Mouse (Mus musculus) kidney, embryonic 16.5 days (tissue): ENCODE measurements around the gene Man2a1. TPM values are rescaled to one million over a fixed set of nuclear protein-coding genes. Genes with fewer than 3 reads are reported as not detected.
A peak's percentile ranks its signal among the peaks of the same experiment; 100 is the strongest.

Source experiments
- ATAC-seq: fragments of 200-750 bp; cut with Nextera tagmentation; 2 replicates; pipeline ENCODE4 v1.8.0; 2017; ENCODE audit warnings: moderate TSS enrichment; ENCODE audit not compliant: low FRiP score, low TSS enrichment
- H3K27ac ChIP-seq: fragments of 300-500 bp; sonication (generic); 2 replicates; pipeline ENCODE4 v1.5.1; 2014; ENCODE audit warnings: low read length
- H3K27me3 ChIP-seq: fragments of 300-500 bp; sonication (generic); 2 replicates; pipeline ENCODE4 v1.6.1; 2014; ENCODE audit warnings: low read length, control low read depth, mixed read lengths; ENCODE audit not compliant: insufficient read depth
- H3K36me3 ChIP-seq: fragments of 300-500 bp; sonication (generic); 2 replicates; pipeline ENCODE4 v1.6.1; 2014; ENCODE audit warnings: low read length, control low read depth, mixed read lengths; ENCODE audit not compliant: insufficient read depth
- H3K4me1 ChIP-seq: fragments of 300-500 bp; sonication (generic); 2 replicates; pipeline ENCODE4 v1.6.1; 2014; ENCODE audit warnings: low read length, control low read depth, mixed read lengths; ENCODE audit not compliant: insufficient read depth
- H3K4me2 ChIP-seq: fragments of 300-500 bp; sonication (generic); replicated peaks from 2 replicates; pipeline ENCODE4 v1.6.1; 2014; ENCODE audit warnings: low read depth, low read length
- H3K4me3 ChIP-seq: fragments of 300-500 bp; sonication (generic); 2 replicates; pipeline ENCODE4 v1.5.1; 2014; ENCODE audit warnings: mild to moderate bottlenecking, low read length
- H3K9ac ChIP-seq: fragments of 300-500 bp; sonication (generic); replicated peaks from 2 replicates; pipeline ENCODE4 v1.6.1; 2014; ENCODE audit warnings: low read length
- H3K9me3 ChIP-seq: fragments of 300-500 bp; sonication (generic); 2 replicates; pipeline ENCODE4 v1.6.1; 2016; ENCODE audit warnings: low read length, control low read depth
- WGBS: fragments of 180-500 bp; shearing (Covaris S2); extraction: QIAGEN DNeasy Blood & Tissue Kit; methylation state at CpG from one replicate; pipeline ENCODE4 v1.1.7; 2014; 5-methylcytosine and 5-hydroxymethylcytosine counted together
- polyA plus RNA-seq: library from polyadenylated mRNA; unstranded; fragments of >200 nt; fragmentation: Nextera tagmentation; extraction: Ambion mirVana; gene quantifications from 2 replicates; pipeline ENCODE4 v1.2.1, GENCODE M21; 2015

Man2a1 gene
- polyA plus RNA-seq, 1 experiment from 2014 or later, result 7.3 TPM

- no peaks in the 10 kb centered on the region for H3K36me3 ChIP-seq
- no peak overlapping the region for H3K9ac ChIP-seq
- H3K4me3 ChIP-seq, result no peak overlapping the region
- H3K4me1 ChIP-seq, result no peaks in the 10 kb centered on the region
- H3K27me3 ChIP-seq, result no peaks in the 10 kb centered on the region
- no peak overlapping the region for H3K4me2 ChIP-seq
- H3K9me3 ChIP-seq, result no peaks in the 10 kb centered on the region
- WGBS, result 88% methylated on average over 5 of the region's 5 CpGs
- no peak overlapping the region for H3K27ac ChIP-seq
- no peak for ATAC-seq
Measured at GRCm38 (mm10) chr17:64774218-64774617, 173.7 kb downstream of the Man2a1 start.

- Histone ChIP-seq H3K27me3 (no peaks in the 10 kb centered on the region), H3K9ac (no peak overlapping the region), H3K4me2 (no peak overlapping the region), H3K27ac (no peak overlapping the region), H3K4me3 (no peak overlapping the region), H3K9me3 (no peaks in the 10 kb centered on the region), H3K36me3 (no peaks in the 10 kb centered on the region), H3K4me1 (no peaks in the 10 kb centered on the region)
- ATAC-seq, result no peak
- WGBS, result 38% methylated on average over 3 of the region's 3 CpGs
Measured at GRCm38 (mm10) chr17:64778300-64778699, 177.8 kb downstream of the Man2a1 start.

GRCm38 (mm10) chr17:64778756-64779155 is 178.2 kb downstream of the Man2a1 start:
- no peak for ATAC-seq
- no peaks in the 10 kb centered on the region for H3K9me3 ChIP-seq
- H3K27me3 ChIP-seq, result no peaks in the 10 kb centered on the region
- no peak overlapping the region for H3K9ac ChIP-seq
- no peak overlapping the region for H3K4me3 ChIP-seq
- WGBS, result 92% methylated on average over 12 of the region's 12 CpGs
- H3K27ac ChIP-seq, result no peak overlapping the region
- no peaks in the 10 kb centered on the region for H3K36me3 ChIP-seq
- no peaks in the 10 kb centered on the region for H3K4me1 ChIP-seq
- H3K4me2 ChIP-seq, result no peak overlapping the region

GRCm38 (mm10) chr17:64780753-64781490 is 180.4 kb downstream of the Man2a1 start:
- ATAC-seq, result peak; percentile 61; the same call in 1 of the 2 replicates
- 62% methylated on average over 18 of the region's 18 CpGs for WGBS
- Histone ChIP-seq H3K27ac (no peak overlapping the region), H3K9ac (no peak overlapping the region), H3K4me3 (no peak overlapping the region), H3K36me3 (no peaks in the 10 kb centered on the region), H3K27me3 (no peaks in the 10 kb centered on the region), H3K9me3 (no peaks in the 10 kb centered on the region), H3K4me2 (no peak overlapping the region), H3K4me1 (no peaks in the 10 kb centered on the region)

- no peak overlapping the region for H3K4me2 ChIP-seq
- H3K9ac ChIP-seq, result no peak overlapping the region
- H3K4me3 ChIP-seq, result no peak overlapping the region
- ATAC-seq, result 0 out of 2 replicates have a peak, but pooled peaks have one; percentile 15
- H3K27ac ChIP-seq, result no peak overlapping the region
- no peaks in the 10 kb centered on the region for H3K27me3 ChIP-seq
- 80% methylated on average over 3 of the region's 3 CpGs for WGBS
- no peaks in the 10 kb centered on the region for H3K9me3 ChIP-seq
- H3K4me1 ChIP-seq, result no peaks in the 10 kb centered on the region
- H3K36me3 ChIP-seq, result no peaks in the 10 kb centered on the region
Measured at GRCm38 (mm10) chr17:64782307-64782706, 181.8 kb downstream of the Man2a1 start.

- no peak overlapping the region for H3K4me2 ChIP-seq
- no peaks in the 10 kb centered on the region for H3K4me1 ChIP-seq
- no peak overlapping the region for H3K4me3 ChIP-seq
- H3K27ac ChIP-seq, result no peak overlapping the region
- no peaks in the 10 kb centered on the region for H3K36me3 ChIP-seq
- 42% methylated on average over 1 of the region's 1 CpGs for WGBS
- H3K9ac ChIP-seq, result no peak overlapping the region
- no peaks in the 10 kb centered on the region for H3K9me3 ChIP-seq
- H3K27me3 ChIP-seq, result no peaks in the 10 kb centered on the region
- no peak for ATAC-seq
Measured at GRCm38 (mm10) chr17:64785961-64786360, 185.4 kb downstream of the Man2a1 start.

GRCm38 (mm10) chr17:64788301-64788700 is 187.8 kb downstream of the Man2a1 start:
- Histone ChIP-seq H3K27ac (no peak overlapping the region), H3K4me2 (no peak overlapping the region), H3K4me3 (no peak overlapping the region), H3K4me1 (no peaks in the 10 kb centered on the region), H3K27me3 (no peaks in the 10 kb centered on the region), H3K36me3 (no peaks in the 10 kb centered on the region), H3K9ac (no peak overlapping the region), H3K9me3 (no peaks in the 10 kb centered on the region)
- 82% methylated on average over 13 of the region's 13 CpGs for WGBS
- no peak for ATAC-seq

- ATAC-seq, result no peak
- H3K9ac ChIP-seq, result no peak overlapping the region
Measured at GRCm38 (mm10) chr17:64789175-64789574, 188.6 kb downstream of the Man2a1 start.

GRCm38 (mm10) chr17:64792076-64792475 is 191.5 kb downstream of the Man2a1 start:
- Histone ChIP-seq H3K27me3 (no peaks in the 10 kb centered on the region), H3K36me3 (no peaks in the 10 kb centered on the region), H3K27ac (no peak overlapping the region), H3K4me3 (no peak overlapping the region), H3K4me1 (no peaks in the 10 kb centered on the region), H3K9ac (no peak overlapping the region), H3K9me3 (no peaks in the 10 kb centered on the region), H3K4me2 (no peak overlapping the region)
- ATAC-seq, result no peak
- 90% methylated on average over 3 of the region's 3 CpGs for WGBS

More at GRCm38 (mm10) chr17:64789175-64789574, 188.6 kb downstream of the Man2a1 start:
- Histone ChIP-seq H3K27ac (no peak overlapping the region), H3K27me3 (no peaks in the 10 kb centered on the region), H3K9me3 (no peaks in the 10 kb centered on the region), H3K4me3 (no peak overlapping the region), H3K36me3 (no peaks in the 10 kb centered on the region), H3K4me2 (no peak overlapping the region), H3K4me1 (no peaks in the 10 kb centered on the region)
- WGBS, result 47% methylated on average over 3 of the region's 3 CpGs

GRCm38 (mm10) chr17:64792623-64793022 is 192.1 kb downstream of the Man2a1 start:
- Histone ChIP-seq H3K4me1 (no peaks in the 10 kb centered on the region), H3K27me3 (no peaks in the 10 kb centered on the region), H3K4me3 (no peak overlapping the region), H3K36me3 (no peaks in the 10 kb centered on the region), H3K9ac (no peak overlapping the region), H3K27ac (no peak overlapping the region), H3K9me3 (no peaks in the 10 kb centered on the region), H3K4me2 (no peak overlapping the region)
- no peak for ATAC-seq
- WGBS, result 73% methylated on average over 5 of the region's 5 CpGs
